Mouse (Mus musculus) hindbrain, embryonic 16.5 days (tissue): ENCODE measurements at regions not wholly inside any gene's neighbourhood (a gene's known extent, or its start where the extent isn't known, plus 50 kb on each side); places are given as distances from the start of the nearest gene placed in this dataset.

ENCODE experiments used
- ATAC-seq: fragments of 200-750 bp; cut with Nextera tagmentation; 2 replicates; pipeline ENCODE4 v1.8.0; 2017; ENCODE audit warnings: moderate TSS enrichment, moderate library complexity
- H3K27ac ChIP-seq: fragments of 300-500 bp; sonication (generic); 2 replicates; pipeline ENCODE4 v1.5.1; 2014; ENCODE audit warnings: low read depth, mild to moderate bottlenecking, control low read depth, low read length, moderate library complexity
- H3K27me3 ChIP-seq: fragments of 300-500 bp; sonication (generic); replicated peaks from 2 replicates; pipeline ENCODE4 v1.6.1; 2014; ENCODE audit warnings: low read length; ENCODE audit not compliant: control insufficient read depth, insufficient read depth
- H3K36me3 ChIP-seq: fragments of 300-500 bp; sonication (generic); 2 replicates; pipeline ENCODE4 v1.6.1; 2014; ENCODE audit warnings: mild to moderate bottlenecking, low read length, moderate library complexity, mixed read lengths; ENCODE audit not compliant: control insufficient read depth, insufficient read depth
- H3K4me1 ChIP-seq: fragments of 300-500 bp; sonication (generic); 2 replicates; pipeline ENCODE4 v1.6.1; 2014; ENCODE audit warnings: low read depth, low read length; ENCODE audit not compliant: control insufficient read depth, insufficient read depth
- H3K4me2 ChIP-seq: fragments of 300-500 bp; sonication (generic); 2 replicates; pipeline ENCODE4 v1.6.1; 2014; ENCODE audit warnings: mild to moderate bottlenecking, low read length, control low read depth, moderate library complexity
- H3K4me3 ChIP-seq: fragments of 300-500 bp; sonication (generic); 2 replicates; pipeline ENCODE4 v1.5.1; 2014; ENCODE audit warnings: mild to moderate bottlenecking, low read length, control low read depth, moderate library complexity
- H3K9ac ChIP-seq: fragments of 300-500 bp; sonication (generic); 2 replicates; pipeline ENCODE4 v1.6.1; 2014; ENCODE audit warnings: low read depth, mild to moderate bottlenecking, control low read depth, low read length, moderate library complexity
- H3K9me3 ChIP-seq: fragments of 300-500 bp; sonication (generic); 2 replicates; pipeline ENCODE4 v1.6.1; 2014; ENCODE audit warnings: mild to moderate bottlenecking, low read length, moderate library complexity; ENCODE audit not compliant: control insufficient read depth
- WGBS: fragments of 180-500 bp; shearing (Covaris S2); extraction: QIAGEN DNeasy Blood & Tissue Kit; methylation state at CpG from one replicate; pipeline ENCODE4 v1.1.7; 2014; 5-methylcytosine and 5-hydroxymethylcytosine counted together

- Histone ChIP-seq H3K9ac (no peak overlapping the region), H3K4me2 (no peak overlapping the region)
Measured at GRCm38 (mm10) chr14:61706984-61707383, 99.7 kb downstream of the Kcnrg start.

GRCm38 (mm10) chr14:61708331-61708730 lies 101.1 kb downstream of the Kcnrg start:
- Histone ChIP-seq H3K27me3 (no peaks in the 10 kb centered on the region), H3K4me3 (no peak overlapping the region), H3K4me2 (no peak overlapping the region), H3K4me1 (no peaks in the 10 kb centered on the region), H3K36me3 (no peaks in the 10 kb centered on the region), H3K9ac (no peak overlapping the region), H3K27ac (no peak overlapping the region), H3K9me3 (no peaks in the 10 kb centered on the region)
- ATAC-seq, result no peak
- 60% methylated on average over 6 of the region's 6 CpGs for WGBS

More at GRCm38 (mm10) chr14:61706984-61707383, 99.7 kb downstream of the Kcnrg start:
- Histone ChIP-seq H3K27me3 (no peaks in the 10 kb centered on the region), H3K36me3 (no peaks in the 10 kb centered on the region), H3K9me3 (no peaks in the 10 kb centered on the region), H3K27ac (no peak overlapping the region), H3K4me1 (no peaks in the 10 kb centered on the region), H3K4me3 (no peak overlapping the region)
- no peak for ATAC-seq
- WGBS, result 91% methylated on average over 6 of the region's 6 CpGs

GRCm38 (mm10) chr14:61715746-61716145 lies 108.5 kb downstream of the Kcnrg start:
- no peak for ATAC-seq
- no peaks in the 10 kb centered on the region for H3K36me3 ChIP-seq
- 95% methylated on average over 4 of the region's 4 CpGs for WGBS
- H3K4me1 ChIP-seq, result no peaks in the 10 kb centered on the region
- H3K4me3 ChIP-seq, result no peak overlapping the region
- no peaks in the 10 kb centered on the region for H3K27me3 ChIP-seq
- no peak overlapping the region for H3K9ac ChIP-seq
- H3K4me2 ChIP-seq, result no peak overlapping the region
- no peak overlapping the region for H3K27ac ChIP-seq
- H3K9me3 ChIP-seq, result peaks cover 3% of the 10 kb centered on the region

GRCm38 (mm10) chr14:61718392-61719124 lies 111.3 kb downstream of the Kcnrg start:
- no peak overlapping the region for H3K4me3 ChIP-seq
- H3K4me1 ChIP-seq, result no peaks in the 10 kb centered on the region
- no peak for ATAC-seq
- no peak overlapping the region for H3K27ac ChIP-seq
- no peaks in the 10 kb centered on the region for H3K36me3 ChIP-seq
- H3K4me2 ChIP-seq, result no peak overlapping the region
- no peak overlapping the region for H3K9ac ChIP-seq
- 37% methylated on average over 4 of the region's 4 CpGs for whole genome bisulfite sequencing
- no peaks in the 10 kb centered on the region for H3K27me3 ChIP-seq
- peaks cover 3% of the 10 kb centered on the region for H3K9me3 ChIP-seq

GRCm38 (mm10) chr14:61721302-61721701 lies 114.0 kb downstream of the Kcnrg start:
- Histone ChIP-seq H3K9ac (no peak overlapping the region), H3K4me3 (no peak overlapping the region), H3K4me1 (no peaks in the 10 kb centered on the region), H3K27ac (no peak overlapping the region), H3K36me3 (no peaks in the 10 kb centered on the region), H3K9me3 (no peaks in the 10 kb centered on the region), H3K27me3 (no peaks in the 10 kb centered on the region), H3K4me2 (no peak overlapping the region)
- ATAC-seq, result 0 out of 2 replicates have a peak, but pooled peaks have one; percentile 42
- WGBS, result 75% methylated on average over 4 of the region's 4 CpGs

GRCm38 (mm10) chr14:61724942-61725341 lies 117.7 kb downstream of the Kcnrg start:
- WGBS, result 91% methylated on average over 3 of the region's 3 CpGs
- no peaks in the 10 kb centered on the region for H3K36me3 ChIP-seq

GRCm38 (mm10) chr14:61728562-61728961 lies 121.3 kb downstream of the Kcnrg start:
- Histone ChIP-seq H3K27me3 (no peaks in the 10 kb centered on the region), H3K27ac (no peak overlapping the region), H3K4me3 (no peak overlapping the region), H3K4me2 (no peak overlapping the region), H3K9me3 (no peaks in the 10 kb centered on the region), H3K4me1 (no peaks in the 10 kb centered on the region), H3K36me3 (no peaks in the 10 kb centered on the region), H3K9ac (no peak overlapping the region)
- 33% methylated on average over 5 of the region's 5 CpGs for WGBS
- ATAC-seq, result no peak

More at GRCm38 (mm10) chr14:61724942-61725341, 117.7 kb downstream of the Kcnrg start:
- H3K9me3 ChIP-seq, result no peaks in the 10 kb centered on the region
- ATAC-seq, result no peak
- H3K27ac ChIP-seq, result no peak overlapping the region
- H3K4me1 ChIP-seq, result no peaks in the 10 kb centered on the region
- H3K9ac ChIP-seq, result no peak overlapping the region
- no peak overlapping the region for H3K4me3 ChIP-seq
- H3K4me2 ChIP-seq, result no peak overlapping the region
- no peaks in the 10 kb centered on the region for H3K27me3 ChIP-seq

- Histone ChIP-seq H3K4me2 (no peak overlapping the region), H3K4me3 (no peak overlapping the region), H3K9me3 (no peaks in the 10 kb centered on the region), H3K4me1 (no peaks in the 10 kb centered on the region), H3K9ac (no peak overlapping the region), H3K27ac (no peak overlapping the region), H3K36me3 (no peaks in the 10 kb centered on the region), H3K27me3 (no peaks in the 10 kb centered on the region)
- no peak for ATAC-seq
- 83% methylated on average over 6 of the region's 6 CpGs for WGBS
Measured at GRCm38 (mm10) chr14:61735541-61735940, 128.3 kb downstream of the Kcnrg start.

GRCm38 (mm10) chr14:61736384-61737322 lies 129.4 kb downstream of the Kcnrg start:
- no peak for ATAC-seq
- Histone ChIP-seq H3K4me3 (no peak overlapping the region), H3K9ac (no peak overlapping the region), H3K36me3 (no peaks in the 10 kb centered on the region), H3K27me3 (no peaks in the 10 kb centered on the region), H3K4me1 (no peaks in the 10 kb centered on the region), H3K9me3 (no peaks in the 10 kb centered on the region), H3K27ac (no peak overlapping the region), H3K4me2 (no peak overlapping the region)
- WGBS, result 25% methylated on average over 16 of the region's 16 CpGs
